Mouse (Mus musculus): ENCODE results near the gene Cd93. TPM values are rescaled to one million over a fixed set of nuclear protein-coding genes. Genes with fewer than 3 reads are reported as not detected.

The Cd93 gene
- total RNA-seq, 2 experiments from 2014 or later = 3.2 to 5.1 TPM

DNA sequence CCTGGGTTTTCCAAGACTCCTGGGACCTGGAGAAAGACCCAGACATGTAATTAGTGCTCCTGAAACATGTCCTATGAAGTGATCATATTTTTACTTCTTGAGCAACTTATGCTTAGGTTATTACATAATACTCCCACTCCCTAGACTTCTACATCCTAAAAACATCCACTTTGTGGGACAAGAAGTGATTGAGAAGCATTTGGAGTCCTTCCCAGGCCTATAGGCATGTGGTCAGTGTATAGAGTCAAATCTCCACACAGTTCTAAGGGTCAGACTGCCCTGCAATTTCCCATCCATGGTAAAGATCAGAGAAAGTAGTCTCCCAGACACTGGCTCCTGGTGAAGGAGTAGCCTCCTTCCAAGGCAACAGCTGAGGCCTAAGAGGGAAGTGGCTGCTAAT is 12.0 kb upstream of the Cd93 start:
- no peak for TF ChIP-seq CTCF (conservative IDR thresholded peaks at IDR 0.05)
- DNase-seq (ENCODE audit: low spot score in 2 of 2) = no peak
- H3K4me3 ChIP-seq = no peak overlapping the region
- H3K27ac ChIP-seq = no peak overlapping the region

DNA sequence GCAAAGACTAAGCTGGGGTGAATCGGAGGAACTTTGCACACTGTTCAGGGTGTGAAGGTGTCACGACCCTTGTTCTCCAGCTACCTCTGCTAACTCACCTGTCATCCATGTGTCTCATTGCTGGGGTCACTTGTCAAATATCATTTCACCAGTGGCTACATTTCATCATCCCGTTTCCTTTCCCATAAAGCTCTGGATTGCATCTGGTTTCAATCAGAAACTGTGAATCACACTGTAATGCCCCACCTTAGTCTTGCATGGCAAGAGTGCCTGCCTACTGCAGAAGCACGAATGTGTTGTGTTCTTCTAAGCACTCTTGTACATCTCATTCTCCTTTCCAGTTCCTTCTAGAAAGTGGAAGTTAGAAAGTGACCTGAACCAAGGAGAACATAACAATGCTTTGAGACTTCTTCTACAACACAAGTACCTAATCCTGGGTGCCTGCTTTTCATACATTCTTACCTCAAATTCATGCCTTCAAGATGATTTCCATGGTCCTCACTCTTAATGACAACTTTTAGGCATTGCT is 10.7 kb upstream of the Cd93 start:
- Histone ChIP-seq H3K4me3 (no peak overlapping the region), H3K27ac (no peak overlapping the region)
- DNase-seq (ENCODE audit: low spot score in 2 of 2) = no peak
- no peak for TF ChIP-seq CTCF (conservative IDR thresholded peaks at IDR 0.05)

DNA sequence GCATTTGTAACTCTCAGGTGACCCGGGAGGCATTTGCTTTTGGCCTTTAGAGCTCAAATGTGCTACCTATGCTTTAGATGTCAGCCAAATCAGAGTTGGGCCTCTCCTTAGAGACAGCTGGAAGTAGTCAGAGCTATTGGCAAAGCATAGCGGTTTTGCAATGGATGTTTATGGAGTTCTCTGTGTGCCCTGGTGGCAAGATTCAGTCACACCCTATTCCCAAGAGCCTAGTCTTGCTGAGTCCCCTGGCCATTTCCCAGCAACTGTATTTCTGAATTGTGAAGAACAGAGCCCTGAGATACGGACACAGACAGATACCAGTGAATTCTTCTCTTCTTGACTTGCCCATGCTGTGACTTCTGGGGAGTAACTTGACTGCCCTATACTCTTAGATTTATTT is 9.7 kb upstream of the Cd93 start:
- no peak for DNase-seq (ENCODE audit: low spot score in 2 of 2)
- no peak for TF ChIP-seq CTCF (conservative IDR thresholded peaks at IDR 0.05)
- Histone ChIP-seq H3K4me3 (no peak overlapping the region), H3K27ac (no peak overlapping the region)

DNA sequence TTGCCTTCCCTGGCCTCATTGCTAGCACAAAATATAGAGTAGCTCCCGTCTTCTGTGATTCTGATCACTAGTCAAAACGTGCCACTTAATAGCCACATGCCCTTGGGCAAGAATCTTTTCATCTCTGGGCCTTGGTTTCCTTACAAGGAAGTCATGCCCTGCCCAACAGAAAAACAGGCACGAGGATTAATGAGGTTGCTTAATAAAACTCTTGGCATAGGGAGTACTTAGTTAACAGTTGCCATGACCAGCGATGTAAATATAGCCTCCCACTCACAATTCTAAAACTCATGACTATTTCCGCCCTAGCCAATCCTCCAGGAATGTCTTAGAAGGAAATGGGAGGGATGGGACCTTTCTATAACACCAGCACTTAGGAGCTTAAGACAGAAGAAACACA is 8.1 kb upstream of the Cd93 start:
- no peak for DNase-seq (ENCODE audit: low spot score in 2 of 2)
- TF ChIP-seq CTCF (conservative IDR thresholded peaks at IDR 0.05) = no peak
- Histone ChIP-seq H3K27ac (no peak overlapping the region), H3K4me3 (no peak overlapping the region)

DNA sequence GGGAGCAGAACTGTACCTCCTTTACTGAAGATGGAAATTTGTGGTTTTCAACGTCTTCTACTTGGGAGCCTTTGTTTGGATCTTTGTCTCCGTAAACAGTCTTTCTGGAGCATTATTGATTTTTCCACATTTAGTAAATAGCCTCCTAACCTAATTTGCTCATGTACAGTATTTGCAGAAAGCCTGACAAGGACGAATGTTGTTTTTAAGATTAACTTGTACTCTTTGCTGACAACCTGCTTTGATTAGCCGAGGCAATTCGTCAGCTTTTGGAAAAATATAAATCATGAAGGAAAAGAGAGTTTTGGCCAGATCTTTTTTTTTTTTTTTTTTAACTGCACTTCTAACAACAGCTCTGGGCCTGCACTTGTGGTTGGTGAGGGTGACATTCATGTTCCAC is 7.3 kb upstream of the Cd93 start:
- no peak for DNase-seq (ENCODE audit: low spot score in 2 of 2)
- no peak for TF ChIP-seq CTCF (conservative IDR thresholded peaks at IDR 0.05)
- Histone ChIP-seq H3K27ac (no peak overlapping the region), H3K4me3 (no peak overlapping the region)

DNA sequence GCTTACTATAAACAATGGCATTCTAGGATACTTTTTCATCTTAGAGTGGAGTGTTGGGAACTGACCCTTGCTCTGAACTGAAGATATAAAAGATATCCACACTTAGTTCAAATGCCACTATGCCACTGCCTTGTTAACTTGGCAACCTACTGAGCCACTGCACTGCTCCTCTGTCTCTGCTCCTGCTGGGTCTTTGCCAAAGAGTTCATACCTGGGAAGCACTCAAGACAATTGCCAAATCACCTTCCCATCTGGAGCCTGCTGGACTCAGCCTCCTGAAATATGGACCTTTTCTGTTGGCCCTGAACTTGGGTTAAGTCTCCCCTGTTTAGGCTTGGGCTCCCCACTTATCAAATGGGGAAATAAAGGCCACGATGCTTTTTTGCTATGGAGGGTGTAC is 6.3 kb upstream of the Cd93 start:
- H3K27ac ChIP-seq = no peak overlapping the region
- no peak overlapping the region for H3K4me3 ChIP-seq
- no peak for DNase-seq (ENCODE audit: low spot score in 2 of 2)
- no peak for TF ChIP-seq CTCF (conservative IDR thresholded peaks at IDR 0.05)

DNA sequence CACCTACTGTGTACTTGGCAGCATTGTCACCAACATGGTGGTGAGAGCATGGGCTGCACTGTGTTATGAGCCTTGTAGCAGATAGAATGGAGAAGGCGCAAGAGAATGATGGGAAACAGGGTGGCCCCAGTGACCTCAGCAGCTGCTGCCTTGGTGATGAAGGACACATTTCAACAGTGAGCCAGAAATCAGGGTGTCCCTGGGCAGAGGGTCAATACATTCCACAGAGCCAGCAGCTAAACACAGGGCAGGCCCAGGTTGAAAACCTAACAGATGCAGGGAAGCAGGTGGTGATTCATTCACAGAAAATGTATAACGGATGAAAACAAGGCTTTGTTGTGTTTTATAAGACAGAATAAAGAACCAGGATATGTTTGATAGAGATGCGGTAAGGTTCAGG is 3.1 kb upstream of the Cd93 start:
- DNase-seq (ENCODE audit: low spot score in 2 of 2) = no peak
- no peak overlapping the region for H3K4me3 ChIP-seq
- TF ChIP-seq CTCF (conservative IDR thresholded peaks at IDR 0.05) = no peak
- no peak overlapping the region for H3K27ac ChIP-seq

DNA sequence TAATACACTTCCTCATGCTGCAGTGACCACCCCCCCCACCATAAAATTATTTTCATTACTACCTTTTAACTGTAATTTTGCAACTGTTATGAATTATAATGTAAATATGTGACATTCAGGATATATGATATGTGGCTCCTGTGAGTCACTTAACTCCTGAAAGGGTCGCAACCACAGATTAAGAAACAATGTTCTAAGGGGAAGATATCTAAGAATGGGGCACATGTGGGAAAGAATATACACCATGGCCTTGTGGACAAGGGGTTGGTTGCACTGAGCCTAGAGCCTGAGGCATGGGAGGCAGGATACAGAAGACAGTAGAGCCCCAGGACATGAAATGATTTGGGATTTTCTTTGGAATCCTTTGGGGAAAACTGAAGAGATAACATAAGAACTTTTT is 2.3 kb upstream of the Cd93 start:
- no peak overlapping the region for H3K27ac ChIP-seq
- no peak for TF ChIP-seq CTCF (conservative IDR thresholded peaks at IDR 0.05)
- no peak for DNase-seq (ENCODE audit: low spot score in 2 of 2)
- H3K4me3 ChIP-seq = no peak overlapping the region

DNA sequence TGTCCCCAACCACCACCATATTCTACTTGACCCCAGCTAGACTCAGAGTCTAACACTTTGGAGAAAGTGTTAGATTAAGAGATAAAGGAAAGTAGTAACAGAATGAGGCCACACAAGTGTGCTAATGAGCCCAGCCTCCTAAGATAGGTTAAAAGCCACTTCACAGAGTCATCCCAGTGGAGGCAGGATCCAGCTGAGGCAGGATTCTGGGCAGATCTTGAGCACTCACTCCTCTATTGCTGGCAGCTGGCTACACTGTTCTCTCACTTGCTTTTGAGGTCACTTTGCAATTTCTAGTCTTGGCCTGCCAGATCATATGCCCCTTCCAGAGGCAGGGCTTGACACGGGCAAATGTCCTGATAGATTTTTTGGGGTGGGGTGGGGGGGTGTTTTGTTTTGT is 1.1 kb upstream of the Cd93 start:
- no peak for DNase-seq (ENCODE audit: low spot score in 2 of 2)
- no peak for TF ChIP-seq CTCF (conservative IDR thresholded peaks at IDR 0.05)
- no peak overlapping the region for H3K27ac ChIP-seq
- H3K4me3 ChIP-seq = no peak overlapping the region

DNA sequence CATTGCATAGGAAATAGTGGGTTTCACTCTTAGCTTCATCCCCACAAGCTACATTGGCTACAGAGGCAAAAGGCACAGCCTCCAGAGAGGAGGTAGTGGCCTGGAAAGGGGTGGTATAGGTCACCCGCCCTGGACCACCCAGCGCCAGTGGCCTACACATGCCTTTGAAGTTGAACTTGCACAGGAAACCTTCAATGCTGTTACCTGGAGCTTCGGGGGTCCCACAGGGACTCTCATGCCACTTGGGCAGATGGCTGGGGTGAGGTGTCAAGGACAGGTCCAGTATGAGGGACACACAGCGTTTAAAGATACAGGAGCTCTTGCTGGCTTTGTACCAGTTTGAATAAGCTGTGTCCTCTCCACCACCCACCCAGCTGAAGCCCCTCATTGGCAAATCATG is 653 bp downstream of the Cd93 start:
- H3K4me3 ChIP-seq = peak overlapping the region; percentile 33
- DNase-seq (ENCODE audit: low spot score in 2 of 2) = no peak
- TF ChIP-seq CTCF (conservative IDR thresholded peaks at IDR 0.05) = no peak
- peak overlapping the region; percentile 72 for H3K27ac ChIP-seq

DNA sequence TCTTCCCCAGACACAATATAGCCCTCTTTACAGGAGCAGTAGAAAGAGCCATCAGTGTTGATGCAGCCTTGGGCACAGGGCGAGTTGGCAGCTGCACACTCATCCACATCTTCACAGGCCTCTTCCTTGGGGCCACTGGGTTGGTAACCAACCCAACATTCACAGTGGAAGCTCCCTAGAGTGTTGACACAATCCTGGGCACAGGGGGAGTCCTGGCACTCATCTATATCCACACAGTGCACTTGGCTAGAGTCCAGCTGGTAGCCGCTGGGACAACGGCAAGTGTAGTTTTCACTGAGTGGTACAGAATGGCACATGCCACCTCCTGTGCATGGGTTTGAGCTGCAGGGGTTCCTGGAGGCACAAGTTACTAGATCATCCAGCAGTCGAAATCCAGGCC is 1.2 kb downstream of the Cd93 start:
- Histone ChIP-seq H3K4me3 (peak overlapping the region; percentile 33), H3K27ac (peak overlapping the region; percentile 72)
- DNase-seq (ENCODE audit: low spot score in 2 of 2) = no peak
- TF ChIP-seq CTCF (conservative IDR thresholded peaks at IDR 0.05) = no peak

DNA sequence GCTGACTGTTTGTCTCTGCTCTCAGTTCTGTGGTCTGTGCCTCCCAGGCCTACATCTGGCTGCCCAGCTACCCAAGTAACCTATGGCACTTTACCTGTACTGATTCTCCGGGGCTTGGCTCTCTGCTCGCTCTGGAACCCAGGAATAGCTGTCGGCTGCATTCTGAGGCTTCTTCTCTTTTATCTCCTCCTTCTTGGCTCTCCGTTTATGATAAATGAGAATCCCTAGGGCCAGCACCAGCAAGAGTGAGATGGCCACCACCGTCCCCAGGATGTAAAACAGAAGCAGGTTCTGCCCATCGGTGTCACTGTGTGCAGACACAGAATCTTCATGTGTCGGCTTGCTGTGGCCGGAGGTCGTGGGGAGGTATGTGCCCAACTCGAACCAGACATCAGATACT is 1.9 kb downstream of the Cd93 start:
- no peak for TF ChIP-seq CTCF (conservative IDR thresholded peaks at IDR 0.05)
- peak overlapping the region; percentile 72; the same call in 1 of the 2 replicates for H3K27ac ChIP-seq
- no peak for DNase-seq (ENCODE audit: low spot score in 2 of 2)
- H3K4me3 ChIP-seq = peak overlapping the region; percentile 33; the same call in 1 of the 2 replicates

DNA sequence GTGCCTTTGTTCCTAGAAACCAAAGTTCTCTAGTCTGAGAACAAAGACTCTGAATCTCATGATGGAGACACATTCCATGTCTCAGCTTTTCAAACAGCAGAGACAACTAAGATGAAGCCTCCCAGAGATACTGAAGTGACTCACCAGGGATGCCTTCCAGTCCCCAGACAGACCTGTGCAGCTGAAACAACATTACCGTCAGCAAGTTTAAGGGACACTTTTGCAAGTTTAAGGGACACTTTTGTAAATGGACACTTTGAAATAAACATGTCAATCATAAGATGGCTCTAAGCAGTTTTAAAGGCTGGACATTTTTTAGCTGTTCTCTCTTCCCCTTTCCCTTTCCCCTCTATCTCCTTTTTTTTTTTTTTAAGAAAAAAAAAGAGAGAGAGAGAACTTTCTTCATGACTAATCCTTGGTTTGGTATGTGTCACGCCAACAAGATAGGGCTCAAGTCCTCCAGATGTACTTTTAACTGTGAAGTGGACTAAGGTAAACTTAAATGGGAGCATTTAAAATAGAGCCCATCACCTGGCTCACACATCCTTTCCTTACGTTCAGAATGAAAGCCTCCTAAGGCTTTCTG is 3.6 kb downstream of the Cd93 start:
- Histone ChIP-seq H3K4me3 (no peak overlapping the region; the same call in 1 of the 2 replicates), H3K27ac (no peak overlapping the region)
- no peak for DNase-seq (ENCODE audit: low spot score in 2 of 2)
- no peak for TF ChIP-seq CTCF (conservative IDR thresholded peaks at IDR 0.05)

DNA sequence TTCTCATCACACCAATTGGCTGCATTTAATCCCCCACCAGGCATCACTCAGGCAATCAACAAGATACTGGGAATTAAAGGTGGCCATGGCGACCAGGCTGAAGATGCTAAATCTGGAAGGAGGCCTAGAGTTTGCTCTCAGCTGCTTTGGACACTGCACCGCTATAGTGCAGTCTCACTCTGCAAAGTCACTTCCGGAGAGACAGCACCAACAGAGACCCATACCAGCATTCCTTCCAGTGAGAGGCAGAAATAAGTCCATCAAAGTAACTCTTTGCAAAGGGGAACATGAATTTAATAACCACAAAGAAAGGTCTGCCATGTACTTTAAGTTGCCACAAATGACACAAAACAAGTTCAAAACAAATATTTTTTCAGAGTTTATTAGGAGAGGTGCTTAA is 7.1 kb downstream of the Cd93 start:
- Histone ChIP-seq H3K4me3 (no peak overlapping the region), H3K27ac (no peak overlapping the region)
- DNase-seq (ENCODE audit: low spot score in 2 of 2) = no peak
- TF ChIP-seq CTCF (conservative IDR thresholded peaks at IDR 0.05) = no peak

All from layer of hippocampus, adult 2 months (tissue).